Comparison of ENCODE assay signal across 8 mouse cellular contexts in genomic region chr11:78984483-78985177, GRCm38 (mm10). TPM values are rescaled to one million over a fixed set of nuclear protein-coding genes. Genes with fewer than 3 reads are reported as not detected.
A peak's percentile ranks its signal among the peaks of the same experiment; 100 is the strongest.
DNase-seq lines count a peak whose midpoint lies in the region; ATAC-seq lines count a peak whose summit lies in the region.

TSS of gene Lgals9 (minus strand) at chr11:78984946.

- no peaks in the 10 kb centered on the region for H3K4me1 ChIP-seq in hindbrain, embryonic 15.5 days (replicated peaks)
- H3K4me1 ChIP-seq in hindbrain, embryonic 10.5 days (replicated peaks) = no peaks in the 10 kb centered on the region
- peaks cover 9% of the 10 kb centered on the region; the same call in 1 of the 2 replicates for H3K4me1 ChIP-seq in stomach, embryonic 16.5 days (ENCODE audit: control insufficient read depth, insufficient read depth, low read length)

- ATAC-seq in hindbrain, embryonic 15.5 days (ENCODE audit: low FRiP score, low read depth) = no peak
- peak; percentile 81 for ATAC-seq in granulocyte monocyte progenitor cell, adult 5-6 weeks (replicated peaks; ENCODE audit: poor library complexity, severe bottlenecking)
- peak; percentile 82 for ATAC-seq in stomach, embryonic 16.5 days (ENCODE audit: insufficient read depth, low FRiP score)

- no peak within 1 kb of the TSS for H3K9ac ChIP-seq in hindbrain, embryonic 15.5 days
- H3K9ac ChIP-seq in stomach, embryonic 16.5 days (ENCODE audit: low read length) = peak within 1 kb of the TSS; percentile 59

- H3K36me3 ChIP-seq in hindbrain, embryonic 15.5 days = no peaks in the 10 kb centered on the region
- no peaks in the 10 kb centered on the region for H3K36me3 ChIP-seq in hindbrain, embryonic 10.5 days
- H3K36me3 ChIP-seq in stomach, embryonic 16.5 days (ENCODE audit: control insufficient read depth, insufficient read depth, low read length) = no peaks in the 10 kb centered on the region

- no peaks in the 10 kb centered on the region for H3K9me3 ChIP-seq in hindbrain, embryonic 15.5 days
- H3K9me3 ChIP-seq in hindbrain, embryonic 10.5 days = no peaks in the 10 kb centered on the region
- no peaks in the 10 kb centered on the region for H3K9me3 ChIP-seq in stomach, embryonic 16.5 days (replicated peaks; ENCODE audit: control insufficient read depth, low read length)

- 0 out of 2 replicates have a peak within 1 kb of the TSS, but pooled peaks have one; percentile 6 for H3K4me2 ChIP-seq in hindbrain, embryonic 15.5 days
- H3K4me2 ChIP-seq in stomach, embryonic 16.5 days (ENCODE audit: low read depth, low read length) = peak within 1 kb of the TSS; percentile 45

- no peak within 1 kb of the TSS for H3K4me3 ChIP-seq in hindbrain, embryonic 15.5 days
- no peak within 1 kb of the TSS for H3K4me3 ChIP-seq in hindbrain, embryonic 10.5 days
- peak within 1 kb of the TSS; percentile 40 for H3K4me3 ChIP-seq in stomach, embryonic 16.5 days (replicated peaks; ENCODE audit: low read length)

- no peaks in the 10 kb centered on the region for H3K27me3 ChIP-seq in hindbrain, embryonic 15.5 days
- no peaks in the 10 kb centered on the region for H3K27me3 ChIP-seq in hindbrain, embryonic 10.5 days (ENCODE audit: insufficient read depth, poor library complexity, severe bottlenecking)
- no peaks in the 10 kb centered on the region for H3K27me3 ChIP-seq in stomach, embryonic 16.5 days (ENCODE audit: control insufficient read depth, insufficient read depth, low read length)

- no peak for DNase-seq in hindbrain, embryonic 10.5 days (ENCODE audit: low spot score)
- peak; percentile 72 for DNase-seq in adrenal gland, postnatal 10 days
- peak; percentile 66 to 71 for DNase-seq in kidney, adult 8-10 months
- DNase-seq in lung, postnatal 25 days (ENCODE audit: low spot score) = peak; percentile 93
- DNase-seq in right cerebral cortex, postnatal 36 days (ENCODE audit: low spot score in 2 of 2) = no peak

- no peak within 1 kb of the TSS for H3K27ac ChIP-seq in hindbrain, embryonic 15.5 days (replicated peaks)
- H3K27ac ChIP-seq in hindbrain, embryonic 10.5 days = no peak within 1 kb of the TSS
- H3K27ac ChIP-seq in stomach, embryonic 16.5 days (ENCODE audit: low read length) = peak within 1 kb of the TSS; percentile 56

- WGBS in hindbrain, embryonic 15.5 days = 73% methylated on average over 10 of the region's 10 CpGs
- 83% methylated on average over 10 of the region's 10 CpGs for WGBS in hindbrain, embryonic 10.5 days
- WGBS in stomach, embryonic 16.5 days = 47% methylated on average over 10 of the region's 10 CpGs

RNA-seq across cellular contexts. Expression of gene Lgals9, which starts in this region (rescaled TPM):
- polyA plus RNA-seq in hindbrain, embryonic 15.5 days (2015; fragmentation: Nextera tagmentation; extraction: Ambion mirVana) = 13.4 and 17.0 TPM in 2 replicates
- 4.3 and 5.7 TPM in 2 replicates for polyA plus RNA-seq in hindbrain, embryonic 10.5 days (2016; fragmentation: Nextera tagmentation; extraction: Ambion mirVana)
- total RNA-seq in adrenal gland, postnatal 10 days (2021) = 100 to 1,000 TPM in 1 of 2 experiments, 10 to 100 TPM in 1; 67.1 to 118 TPM
- total RNA-seq in granulocyte monocyte progenitor cell, adult 5-6 weeks (2014; fragmentation: Nextera tagmentation) = 273 and 289 TPM in 2 replicates
- total RNA-seq in granulocyte monocyte progenitor cell, adult 5-6 weeks (2017) = 68.6 and 84.9 TPM in 2 replicates
- polyA plus RNA-seq in stomach, embryonic 16.5 days (2015; fragmentation: Nextera tagmentation; extraction: Ambion mirVana) = 84.2 and 104 TPM in 2 replicates

Comparison
In these comparisons a context has a peak if more than half of its experiments do, and no peak if none do; other contexts are left out.
1. DNase-seq: peak in adrenal gland, postnatal 10 days (single experiment), kidney, adult 8-10 months (2 of 2) and lung, postnatal 25 days (single experiment); none in hindbrain, embryonic 10.5 days (single experiment) and right cerebral cortex, postnatal 36 days (0 of 2).